Mouse (Mus musculus) heart, embryonic 14.5 days (tissue): Measurements from ENCODE around the gene Epp13. TPM values are rescaled to one million over a fixed set of nuclear protein-coding genes. Genes with fewer than 3 reads are reported as not detected.
A peak's percentile ranks its signal among the peaks of the same experiment; 100 is the strongest.

ENCODE experiments used
- ATAC-seq: fragments of 200-750 bp; cut with Nextera tagmentation; 2 replicates; pipeline ENCODE4 v1.8.0; 2017; ENCODE audit warnings: low read depth, moderate TSS enrichment; ENCODE audit not compliant: insufficient number of reproducible peaks, insufficient read depth, low FRiP score
- H3K27ac ChIP-seq, 2 experiments: fragments of 200-500 bp in 1 of 2; fragments of 300-500 bp in 1 of 2; sonication (generic) in 1 of 2; replicated peaks in 1 of 2; 2 replicates each; pipeline ENCODE4 v1.5.1; 2012 to 2014; ENCODE audit warnings: low read depth in 2 of 2, low read length in 2 of 2, control low read depth in 1 of 2, mild to moderate bottlenecking in 1 of 2, mixed read lengths in 1 of 2; ENCODE audit not compliant: control insufficient read depth in 1 of 2, insufficient read depth in 1 of 2
- H3K27me3 ChIP-seq: fragments of 300-500 bp; sonication (generic); 2 replicates; pipeline ENCODE4 v1.6.1; 2014; ENCODE audit warnings: mild to moderate bottlenecking, low read length, control low read depth; ENCODE audit not compliant: control insufficient read depth, insufficient read depth
- H3K36me3 ChIP-seq: fragments of 300-500 bp; sonication (generic); 2 replicates; pipeline ENCODE4 v1.6.1; 2014; ENCODE audit warnings: mild to moderate bottlenecking, control low read depth, low read length, mixed read lengths; ENCODE audit not compliant: control insufficient read depth, insufficient read depth
- H3K4me1 ChIP-seq, 2 experiments: fragments of 200-500 bp in 1 of 2; fragments of 300-500 bp in 1 of 2; sonication (generic) in 1 of 2; 2 replicates each; pipeline ENCODE4 v1.6.1; 2012 to 2014; ENCODE audit warnings: low read length in 2 of 2, control low read depth in 1 of 2, mixed read lengths in 1 of 2; ENCODE audit not compliant: control insufficient read depth in 2 of 2, insufficient read depth in 2 of 2
- H3K4me2 ChIP-seq: fragments of 300-500 bp; sonication (generic); 2 replicates; pipeline ENCODE4 v1.6.1; 2014; ENCODE audit warnings: mild to moderate bottlenecking, low read length
- H3K4me3 ChIP-seq, 2 experiments: fragments of 200-500 bp in 1 of 2; fragments of 300-500 bp in 1 of 2; sonication (generic) in 1 of 2; 2 replicates each; pipeline ENCODE4 v1.5.1; 2012 to 2014; ENCODE audit warnings: low read length in 2 of 2, mild to moderate bottlenecking in 2 of 2, control low read depth in 1 of 2, low read depth in 1 of 2, moderate library complexity in 1 of 2; ENCODE audit not compliant: control insufficient read depth in 1 of 2, insufficient read depth in 1 of 2
- H3K9ac ChIP-seq: fragments of 300-500 bp; sonication (generic); 2 replicates; pipeline ENCODE4 v1.6.1; 2014; ENCODE audit warnings: mild to moderate bottlenecking, low read length
- H3K9me3 ChIP-seq: fragments of 300-500 bp; sonication (generic); 2 replicates; pipeline ENCODE4 v1.6.1; 2016; ENCODE audit warnings: low read length, control low read depth; ENCODE audit not compliant: control insufficient read depth
- WGBS: fragments of 180-500 bp; shearing (Covaris S2); extraction: QIAGEN DNeasy Blood & Tissue Kit; methylation state at CpG from one replicate; pipeline ENCODE4 v1.1.7; 2014; 5-methylcytosine and 5-hydroxymethylcytosine counted together
- polyA plus RNA-seq: library from polyadenylated mRNA; unstranded; fragments of >200 nt; fragmentation: Nextera tagmentation; extraction: Ambion mirVana; gene quantifications from 2 replicates; pipeline ENCODE4 v1.2.1, GENCODE M21; 2014

The Epp13 gene
- polyA plus RNA-seq, 1 experiment from 2014 or later: not detected

DNA sequence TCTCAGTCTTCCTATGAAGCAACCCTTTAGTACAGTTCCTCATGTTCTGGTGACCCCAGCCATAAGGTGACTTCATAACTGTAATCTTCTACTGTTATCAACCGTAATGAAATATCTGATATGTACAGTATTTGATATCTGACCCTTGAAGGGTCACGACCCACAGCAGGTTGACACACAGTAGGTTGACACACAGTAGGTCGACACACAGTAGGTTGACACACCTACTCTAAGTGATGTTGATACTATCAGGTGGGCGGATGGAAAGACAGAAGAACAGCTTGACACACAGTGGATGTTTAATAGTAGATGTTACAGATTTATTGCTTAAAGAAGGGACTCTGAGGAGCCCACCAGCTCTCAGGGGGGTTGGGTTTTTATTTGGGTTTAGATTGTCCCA is 10.5 kb downstream of the Epp13 start:
- H3K27me3 ChIP-seq: no peaks in the 10 kb centered on the region
- no peak for ATAC-seq
- H3K4me2 ChIP-seq: no peak overlapping the region
- WGBS: 71% methylated on average over 4 of the region's 4 CpGs
- H3K27ac ChIP-seq: no peak overlapping the region
- no peaks in the 10 kb centered on the region for H3K9me3 ChIP-seq
- H3K36me3 ChIP-seq: no peaks in the 10 kb centered on the region
- no peak overlapping the region for H3K4me3 ChIP-seq
- H3K9ac ChIP-seq: no peak overlapping the region
- H3K4me1 ChIP-seq: no peaks in the 10 kb centered on the region

DNA sequence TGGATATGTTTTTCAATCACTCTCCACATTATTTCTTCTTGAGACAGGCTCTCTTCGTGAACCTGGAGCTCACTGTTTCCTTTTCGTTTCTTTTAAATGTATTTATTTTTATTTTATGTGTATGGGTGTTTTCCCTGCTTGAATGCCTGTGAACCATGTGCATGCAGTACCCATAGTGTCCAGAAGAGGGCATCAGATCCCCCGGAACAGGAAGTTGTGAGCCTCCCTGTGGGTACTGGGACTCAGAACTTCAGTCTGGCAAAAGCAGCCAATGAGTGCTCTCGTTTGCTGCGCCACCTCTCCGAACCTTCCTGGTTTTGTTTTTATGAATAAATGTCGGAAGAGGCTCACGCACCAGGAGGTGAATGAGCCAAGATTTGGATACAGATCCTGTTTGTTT is 13.2 kb downstream of the Epp13 start:
- Histone ChIP-seq H3K4me3 (no peak overlapping the region), H3K36me3 (no peaks in the 10 kb centered on the region), H3K9ac (no peak overlapping the region), H3K4me1 (no peaks in the 10 kb centered on the region), H3K27me3 (no peaks in the 10 kb centered on the region), H3K4me2 (no peak overlapping the region), H3K9me3 (no peaks in the 10 kb centered on the region), H3K27ac (no peak overlapping the region)
- ATAC-seq: no peak
- WGBS: 47% methylated on average over 8 of the region's 8 CpGs

DNA sequence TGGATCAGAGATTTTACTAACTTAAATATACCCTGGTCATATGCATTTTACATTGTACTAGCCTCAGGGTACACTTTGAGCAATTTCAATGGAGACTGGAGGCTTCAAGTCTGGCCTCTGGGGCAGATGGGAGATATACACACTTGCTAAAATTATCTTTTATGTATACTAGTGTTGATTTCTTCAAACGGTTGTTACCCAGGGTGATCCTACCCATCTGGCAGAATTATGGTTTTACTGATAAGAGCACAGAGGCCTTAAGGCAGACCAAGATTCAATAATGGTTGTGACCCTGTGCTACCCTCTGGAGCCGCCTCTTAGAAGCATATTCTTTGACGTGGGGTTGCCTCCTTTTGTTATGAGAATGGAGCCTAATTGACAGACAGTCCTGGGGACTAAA is 25.4 kb downstream of the Epp13 start:
- ATAC-seq: no peak
- Histone ChIP-seq H3K36me3 (no peaks in the 10 kb centered on the region), H3K4me3 (no peak overlapping the region), H3K27ac (no peak overlapping the region), H3K27me3 (no peaks in the 10 kb centered on the region), H3K4me2 (no peak overlapping the region), H3K4me1 (no peaks in the 10 kb centered on the region), H3K9me3 (no peaks in the 10 kb centered on the region), H3K9ac (no peak overlapping the region)
- 38% methylated on average over 3 of the region's 3 CpGs for WGBS

DNA sequence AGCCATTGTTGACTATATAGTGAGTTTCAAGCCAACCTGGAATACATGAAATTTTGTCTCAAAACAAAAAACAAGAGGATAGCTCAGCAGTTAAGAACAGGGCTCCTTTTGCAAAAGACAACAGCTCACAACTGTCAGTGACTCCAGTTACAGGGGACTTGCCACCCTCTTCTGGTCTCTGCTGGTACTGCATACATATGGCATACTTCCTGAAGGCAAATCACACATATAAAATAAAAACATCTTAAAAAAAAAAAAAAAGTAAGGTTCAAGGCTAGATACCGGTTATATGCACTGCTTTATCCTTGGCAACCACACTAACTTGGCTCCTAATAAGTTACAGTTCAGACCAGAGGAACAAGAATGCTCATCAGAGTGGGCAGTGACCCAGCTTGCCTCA is 30.2 kb downstream of the Epp13 start:
- 3% methylated on average over 1 of the region's 1 CpGs for WGBS
- peak overlapping the region in 1 of 2 experiments; percentile 79; a peak in 2 of 4 replicates for H3K27ac ChIP-seq
- peak overlapping the region; percentile 76 for H3K9ac ChIP-seq
- no peaks in the 10 kb centered on the region for H3K36me3 ChIP-seq
- peaks cover 5 to 11% of the 10 kb centered on the region in 2 experiments; a peak in 3 of 4 replicates for H3K4me1 ChIP-seq
- peak overlapping the region; percentile 53 to 83; a peak in 3 of 4 replicates for H3K4me3 ChIP-seq
- H3K9me3 ChIP-seq: no peaks in the 10 kb centered on the region
- H3K27me3 ChIP-seq: no peaks in the 10 kb centered on the region
- ATAC-seq: no peak
- peak overlapping the region; percentile 66 for H3K4me2 ChIP-seq

DNA sequence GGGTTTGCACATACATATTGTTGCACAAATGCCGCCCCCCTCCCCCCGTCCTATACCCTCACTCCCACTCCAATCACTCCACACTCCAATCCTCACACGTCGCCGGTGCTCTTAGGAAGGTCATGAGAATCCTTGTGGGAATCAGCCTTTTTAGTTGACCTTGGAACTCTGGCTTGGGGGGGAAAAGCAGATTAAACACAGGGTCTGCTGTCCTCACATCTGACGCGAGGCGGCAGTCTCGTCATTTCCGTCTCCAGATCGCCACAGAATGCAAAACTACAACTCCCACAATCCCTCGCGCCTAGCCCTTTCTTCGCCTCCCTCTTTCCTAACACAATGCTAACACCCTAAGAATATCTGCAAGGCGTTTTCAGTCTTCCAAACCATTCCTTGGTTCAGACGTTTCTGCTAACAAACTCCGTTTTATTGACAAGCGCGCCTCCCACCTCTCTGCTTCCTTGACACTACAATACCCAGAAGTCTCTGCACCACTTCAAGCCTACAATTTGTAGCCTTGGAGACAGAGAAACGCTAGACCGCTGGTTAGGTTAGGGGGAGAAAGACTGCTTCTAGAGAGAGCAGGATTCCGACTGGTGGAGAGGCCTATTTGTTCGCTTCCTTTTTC is 31.1 kb downstream of the Epp13 start:
- Histone ChIP-seq H3K27ac (peak overlapping the region; percentile 79 to 93), H3K4me3 (peak overlapping the region; percentile 53 to 83), H3K27me3 (no peaks in the 10 kb centered on the region), H3K4me1 (peaks cover 5 to 11% of the 10 kb centered on the region in 2 experiments; a peak in 3 of 4 replicates), H3K9ac (peak overlapping the region; percentile 76), H3K36me3 (no peaks in the 10 kb centered on the region), H3K4me2 (peak overlapping the region; percentile 66), H3K9me3 (no peaks in the 10 kb centered on the region)
- WGBS: 1% methylated on average over 23 of the region's 23 CpGs
- ATAC-seq: peak; percentile 45; the same call in 1 of the 2 replicates

DNA sequence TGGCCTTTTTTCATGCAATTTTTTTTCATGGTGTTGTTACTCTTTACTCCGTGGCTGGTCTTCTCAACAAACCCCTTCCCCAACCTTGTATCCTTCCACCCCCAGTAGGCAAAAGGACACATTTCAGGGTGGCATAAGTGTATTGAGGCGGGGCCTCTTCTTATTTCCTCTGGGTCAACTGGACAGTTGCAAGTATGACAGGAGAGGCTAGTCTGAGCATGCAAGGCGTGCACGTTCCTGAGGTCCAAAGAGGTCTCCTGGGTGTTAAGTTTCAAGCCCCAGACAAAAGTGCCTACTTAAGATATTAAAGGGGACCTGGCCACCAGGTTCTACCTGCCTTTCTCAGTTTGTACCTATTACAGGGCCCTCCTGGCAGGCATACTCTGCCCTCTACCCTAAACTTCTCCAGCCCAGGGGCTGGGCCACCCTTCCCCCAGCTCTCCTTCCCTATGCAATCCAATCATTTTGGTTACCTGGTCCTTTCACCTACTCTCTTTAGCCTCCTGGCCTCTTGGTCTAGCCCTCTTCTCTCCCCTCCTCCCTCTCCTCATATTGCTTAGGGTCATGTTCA is 32.0 kb downstream of the Epp13 start:
- Histone ChIP-seq H3K36me3 (no peaks in the 10 kb centered on the region), H3K27ac (no peak overlapping the region), H3K4me1 (peaks cover 5 to 11% of the 10 kb centered on the region in 2 experiments; a peak in 3 of 4 replicates), H3K27me3 (no peaks in the 10 kb centered on the region), H3K9me3 (no peaks in the 10 kb centered on the region), H3K4me3 (no peak overlapping the region), H3K9ac (no peak overlapping the region), H3K4me2 (no peak overlapping the region)
- 82% methylated on average over 4 of the region's 4 CpGs for WGBS
- no peak for ATAC-seq

DNA sequence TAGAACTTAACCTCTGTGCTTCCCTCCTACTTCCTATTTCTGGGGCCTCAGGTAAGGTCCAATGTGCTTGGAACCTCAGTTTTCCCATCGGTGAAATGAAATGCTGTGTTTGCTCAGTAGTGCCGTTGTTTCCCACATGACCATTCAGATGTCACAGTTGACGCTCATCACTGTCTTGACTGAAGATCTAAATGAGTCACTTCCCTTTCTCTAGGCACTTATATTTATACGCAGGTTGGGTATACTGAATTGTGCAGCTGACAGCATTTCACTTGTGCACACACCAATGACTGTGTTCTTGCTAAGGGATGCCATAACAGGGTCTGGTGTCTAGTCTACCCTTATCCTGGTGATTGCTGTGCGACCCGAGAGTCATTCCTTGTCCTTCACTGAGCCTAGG is 32.9 kb downstream of the Epp13 start:
- Histone ChIP-seq H3K36me3 (no peaks in the 10 kb centered on the region), H3K4me2 (no peak overlapping the region), H3K27ac (peak overlapping the region in 1 of 2 experiments; percentile 79; a peak in 1 of 4 replicates), H3K9ac (no peak overlapping the region), H3K27me3 (no peaks in the 10 kb centered on the region), H3K4me3 (no peak overlapping the region), H3K9me3 (no peaks in the 10 kb centered on the region), H3K4me1 (peaks cover 5 to 11% of the 10 kb centered on the region in 2 experiments; a peak in 3 of 4 replicates)
- WGBS: 87% methylated on average over 6 of the region's 6 CpGs
- no peak for ATAC-seq
